Mouse (Mus musculus): ENCODE results near the gene Rps6kb2. TPM values are rescaled to one million over a fixed set of nuclear protein-coding genes. Genes with fewer than 3 reads are reported as not detected.

Rps6kb2 gene
- total and polyA plus RNA-seq, 2 experiments from 2014 or later = 35.2 to 62.0 TPM

GRCm38 (mm10) chr19:4112063-4112960, 50.8 kb downstream of the Rps6kb2 start:
- 96% methylated on average over 26 of the region's 26 CpGs for WGBS
- TF ChIP-seq EP300 (IDR thresholded peaks at IDR 0.05; ENCODE audit: low read depth) = no peak
- TF ChIP-seq CTCF (IDR thresholded peaks at IDR 0.05; ENCODE audit: low read depth) = no peak
- Histone ChIP-seq H3K27me3 (ENCODE audit: control insufficient read depth, insufficient read depth, low read length) (no peaks in the 10 kb centered on the region), H3K4me3 (ENCODE audit: low read depth, low read length) (no peak overlapping the region), H3K36me3 (replicated peaks; ENCODE audit: control insufficient read depth, insufficient read depth, low read length) (peaks cover 53% of the 10 kb centered on the region), H3K4me1 (ENCODE audit: control insufficient read depth, insufficient read depth) (peaks cover 11% of the 10 kb centered on the region), H3K27ac (ENCODE audit: low read depth) (no peak overlapping the region), H3K9ac (replicated peaks; ENCODE audit: low read depth, low read length) (no peak overlapping the region), H3K9me3 (replicated peaks; ENCODE audit: control insufficient read depth, low read length) (no peaks in the 10 kb centered on the region), H3K4me2 (ENCODE audit: low read depth, low read length) (no peak overlapping the region)
- DNase-seq (ENCODE audit: low spot score) = no peak
- ATAC-seq (ENCODE audit: insufficient read depth, low read depth) = no peak

- Histone ChIP-seq H3K4me2 (ENCODE audit: low read depth, low read length) (no peak overlapping the region), H3K36me3 (replicated peaks; ENCODE audit: control insufficient read depth, insufficient read depth, low read length) (peaks cover 47% of the 10 kb centered on the region), H3K9ac (replicated peaks; ENCODE audit: low read depth, low read length) (no peak overlapping the region), H3K4me1 (ENCODE audit: control insufficient read depth, insufficient read depth) (peaks cover 8% of the 10 kb centered on the region), H3K9me3 (replicated peaks; ENCODE audit: control insufficient read depth, low read length) (no peaks in the 10 kb centered on the region), H3K27ac (ENCODE audit: low read depth) (no peak overlapping the region), H3K4me3 (ENCODE audit: low read depth, low read length) (no peak overlapping the region), H3K27me3 (ENCODE audit: control insufficient read depth, insufficient read depth, low read length) (no peaks in the 10 kb centered on the region)
- TF ChIP-seq EP300 (IDR thresholded peaks at IDR 0.05; ENCODE audit: low read depth) (no peak), CTCF (IDR thresholded peaks at IDR 0.05; ENCODE audit: low read depth) (no peak)
- 93% methylated on average over 9 of the region's 9 CpGs for WGBS
- ATAC-seq (ENCODE audit: insufficient read depth, low read depth) = no peak
- DNase-seq (ENCODE audit: low spot score) = no peak
These were observed 54.6 kb downstream of the Rps6kb2 start for GRCm38 (mm10) chr19:4108535-4108934.

DNA sequence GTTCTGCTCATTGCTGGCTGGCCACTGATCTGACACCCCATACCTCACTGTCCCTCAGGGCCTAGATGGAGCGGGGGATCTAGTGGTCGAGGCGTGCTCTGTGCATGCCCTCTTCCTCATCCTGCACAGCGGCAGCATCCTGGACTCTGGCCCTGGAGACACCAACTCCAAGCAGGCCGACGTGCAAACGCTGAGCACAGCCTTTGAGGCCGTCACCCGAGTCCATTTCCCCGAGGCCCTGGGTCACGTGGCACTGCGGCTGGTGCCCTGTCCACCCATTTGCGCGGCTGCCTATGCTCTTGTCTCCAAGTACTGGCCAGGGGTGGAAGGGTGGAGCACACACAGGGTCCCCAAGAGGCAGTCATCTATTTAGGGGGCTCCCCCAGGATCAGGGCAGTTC, 56.5 kb downstream of the Rps6kb2 start:
- Histone ChIP-seq H3K4me2 (ENCODE audit: low read depth, low read length) (no peak overlapping the region), H3K4me3 (ENCODE audit: low read depth, low read length) (no peak overlapping the region), H3K4me1 (ENCODE audit: control insufficient read depth, insufficient read depth) (no peaks in the 10 kb centered on the region), H3K27ac (ENCODE audit: low read depth) (no peak overlapping the region), H3K9ac (replicated peaks; ENCODE audit: low read depth, low read length) (no peak overlapping the region), H3K9me3 (replicated peaks; ENCODE audit: control insufficient read depth, low read length) (no peaks in the 10 kb centered on the region), H3K36me3 (replicated peaks; ENCODE audit: control insufficient read depth, insufficient read depth, low read length) (peaks cover 39% of the 10 kb centered on the region), H3K27me3 (ENCODE audit: control insufficient read depth, insufficient read depth, low read length) (peaks cover 3% of the 10 kb centered on the region)
- DNase-seq (ENCODE audit: low spot score) (no peak), ATAC-seq (ENCODE audit: insufficient read depth, low read depth) (no peak)
- TF ChIP-seq EP300 (IDR thresholded peaks at IDR 0.05; ENCODE audit: low read depth) (no peak), CTCF (IDR thresholded peaks at IDR 0.05; ENCODE audit: low read depth) (no peak)
- WGBS = 90% methylated on average over 14 of the region's 14 CpGs

- DNase-seq (ENCODE audit: low spot score) (no peak), ATAC-seq (ENCODE audit: insufficient read depth, low read depth) (no peak)
- Histone ChIP-seq H3K27ac (ENCODE audit: low read depth) (no peak overlapping the region), H3K9ac (replicated peaks; ENCODE audit: low read depth, low read length) (no peak overlapping the region), H3K4me2 (ENCODE audit: low read depth, low read length) (no peak overlapping the region), H3K36me3 (replicated peaks; ENCODE audit: control insufficient read depth, insufficient read depth, low read length) (peaks cover 29% of the 10 kb centered on the region), H3K27me3 (ENCODE audit: control insufficient read depth, insufficient read depth, low read length) (peaks cover 12% of the 10 kb centered on the region), H3K4me1 (ENCODE audit: control insufficient read depth, insufficient read depth) (peaks cover 14% of the 10 kb centered on the region; the same call in 1 of the 2 replicates), H3K9me3 (replicated peaks; ENCODE audit: control insufficient read depth, low read length) (no peaks in the 10 kb centered on the region), H3K4me3 (ENCODE audit: low read depth, low read length) (no peak overlapping the region)
- WGBS = 85% methylated on average over 16 of the region's 16 CpGs
- TF ChIP-seq CTCF (IDR thresholded peaks at IDR 0.05; ENCODE audit: low read depth) (no peak), EP300 (IDR thresholded peaks at IDR 0.05; ENCODE audit: low read depth) (no peak)
These were observed 58.4 kb downstream of the Rps6kb2 start for GRCm38 (mm10) chr19:4104675-4105194.

Other genes with a start within 250 kb of the Rps6kb2 start
Only the 30 nearest of the 32 such genes appear.
- 11.9 and 29.6 TPM in 2 replicates for gene Unc93b1, start 228.2 kb downstream of the Rps6kb2 start, total RNA-seq (2014; rRNA removed; ENCODE audit: low replicate concordance)
- 15.5 and 18.1 TPM in 2 replicates for gene Unc93b1, start 228.2 kb downstream of the Rps6kb2 start, polyA plus RNA-seq (2015; fragmentation: Nextera tagmentation; extraction: Ambion mirVana)
- gene Aldh3b3, start 204.7 kb downstream of the Rps6kb2 start, total RNA-seq (2014; rRNA removed; ENCODE audit: low replicate concordance) = not detected in 2 replicates
- gene Aldh3b3, start 204.7 kb downstream of the Rps6kb2 start, polyA plus RNA-seq (2015; fragmentation: Nextera tagmentation; extraction: Ambion mirVana) = 0.22 and 0.29 TPM in 2 replicates
- 3.9 TPM in 1 of 2 replicates, not detected in the other for gene Aldh3b2, start 191.0 kb downstream of the Rps6kb2 start, total RNA-seq (2014; rRNA removed; ENCODE audit: low replicate concordance)
- 0.18 TPM in 2 replicates for gene Aldh3b2, start 191.0 kb downstream of the Rps6kb2 start, polyA plus RNA-seq (2015; fragmentation: Nextera tagmentation; extraction: Ambion mirVana)
- gene Acy3, start 176.8 kb downstream of the Rps6kb2 start, total RNA-seq (2014; rRNA removed; ENCODE audit: low replicate concordance) = 32.3 and 74.8 TPM in 2 replicates
- gene Acy3, start 176.8 kb downstream of the Rps6kb2 start, polyA plus RNA-seq (2015; fragmentation: Nextera tagmentation; extraction: Ambion mirVana) = 21.5 and 22.6 TPM in 2 replicates
- gene Tbx10, start 170.6 kb downstream of the Rps6kb2 start, total RNA-seq (2014; rRNA removed; ENCODE audit: low replicate concordance) = not detected in 2 replicates
- gene Tbx10, start 170.6 kb downstream of the Rps6kb2 start, polyA plus RNA-seq (2015; fragmentation: Nextera tagmentation; extraction: Ambion mirVana) = not detected in 2 replicates
- gene Nudt8, start 162.8 kb downstream of the Rps6kb2 start, total RNA-seq (2014; rRNA removed; ENCODE audit: low replicate concordance) = 110 and 175 TPM in 2 replicates
- gene Nudt8, start 162.8 kb downstream of the Rps6kb2 start, polyA plus RNA-seq (2015; fragmentation: Nextera tagmentation; extraction: Ambion mirVana) = 131 and 138 TPM in 2 replicates
- 4.0 and 7.0 TPM in 2 replicates for gene Gm49405, start 162.7 kb downstream of the Rps6kb2 start, total RNA-seq (2014; rRNA removed; ENCODE audit: low replicate concordance)
- 3.6 and 4.0 TPM in 2 replicates for gene Gm49405, start 162.7 kb downstream of the Rps6kb2 start, polyA plus RNA-seq (2015; fragmentation: Nextera tagmentation; extraction: Ambion mirVana)
- 158 and 202 TPM in 2 replicates for gene Doc2g, start 160.0 kb downstream of the Rps6kb2 start, total RNA-seq (2014; rRNA removed; ENCODE audit: low replicate concordance)
- 114 and 116 TPM in 2 replicates for gene Doc2g, start 160.0 kb downstream of the Rps6kb2 start, polyA plus RNA-seq (2015; fragmentation: Nextera tagmentation; extraction: Ambion mirVana)
- gene Ndufv1, start 150.5 kb downstream of the Rps6kb2 start, total RNA-seq (2014; rRNA removed; ENCODE audit: low replicate concordance) = 910 and 941 TPM in 2 replicates
- gene Ndufv1, start 150.5 kb downstream of the Rps6kb2 start, polyA plus RNA-seq (2015; fragmentation: Nextera tagmentation; extraction: Ambion mirVana) = 1,083 and 1,090 TPM in 2 replicates
- 266 and 311 TPM in 2 replicates for gene Gstp1, start 125.4 kb downstream of the Rps6kb2 start, total RNA-seq (2014; rRNA removed; ENCODE audit: low replicate concordance)
- gene Gstp1, start 125.4 kb downstream of the Rps6kb2 start, polyA plus RNA-seq (2015; fragmentation: Nextera tagmentation; extraction: Ambion mirVana) = 440 and 449 TPM in 2 replicates
- gene Gstp2, start 117.3 kb downstream of the Rps6kb2 start, total RNA-seq (2014; rRNA removed; ENCODE audit: low replicate concordance) = 4.5 and 9.7 TPM in 2 replicates
- gene Gstp2, start 117.3 kb downstream of the Rps6kb2 start, polyA plus RNA-seq (2015; fragmentation: Nextera tagmentation; extraction: Ambion mirVana) = 17.0 and 22.7 TPM in 2 replicates
- gene Gstp3, start 103.8 kb downstream of the Rps6kb2 start, total RNA-seq (2014; rRNA removed; ENCODE audit: low replicate concordance) = not detected in 2 replicates
- gene Gstp3, start 103.8 kb downstream of the Rps6kb2 start, polyA plus RNA-seq (2015; fragmentation: Nextera tagmentation; extraction: Ambion mirVana) = not detected in 2 replicates
- gene Cabp2, start 81.8 kb downstream of the Rps6kb2 start, total RNA-seq (2014; rRNA removed; ENCODE audit: low replicate concordance) = not detected in 2 replicates
- not detected in 2 replicates for gene Cabp2, start 81.8 kb downstream of the Rps6kb2 start, polyA plus RNA-seq (2015; fragmentation: Nextera tagmentation; extraction: Ambion mirVana)
- 63.2 and 67.3 TPM in 2 replicates for gene Cdk2ap2, start 66.2 kb downstream of the Rps6kb2 start, total RNA-seq (2014; rRNA removed; ENCODE audit: low replicate concordance)
- 46.8 and 59.6 TPM in 2 replicates for gene Cdk2ap2, start 66.2 kb downstream of the Rps6kb2 start, polyA plus RNA-seq (2015; fragmentation: Nextera tagmentation; extraction: Ambion mirVana)
- 26.2 and 47.3 TPM in 2 replicates for gene Pitpnm1, start 63.4 kb downstream of the Rps6kb2 start, total RNA-seq (2014; rRNA removed; ENCODE audit: low replicate concordance)
- gene Pitpnm1, start 63.4 kb downstream of the Rps6kb2 start, polyA plus RNA-seq (2015; fragmentation: Nextera tagmentation; extraction: Ambion mirVana) = 17.9 and 21.9 TPM in 2 replicates
- 21.4 and 23.8 TPM in 2 replicates for gene Aip, start 37.5 kb downstream of the Rps6kb2 start, total RNA-seq (2014; rRNA removed; ENCODE audit: low replicate concordance)
- gene Aip, start 37.5 kb downstream of the Rps6kb2 start, polyA plus RNA-seq (2015; fragmentation: Nextera tagmentation; extraction: Ambion mirVana) = 61.7 and 66.2 TPM in 2 replicates
- not detected in 2 replicates for gene Gpr152, start 23.6 kb downstream of the Rps6kb2 start, total RNA-seq (2014; rRNA removed; ENCODE audit: low replicate concordance)
- 0.03 TPM in 2 replicates for gene Gpr152, start 23.6 kb downstream of the Rps6kb2 start, polyA plus RNA-seq (2015; fragmentation: Nextera tagmentation; extraction: Ambion mirVana)
- gene Cabp4, start 19.3 kb downstream of the Rps6kb2 start, total RNA-seq (2014; rRNA removed; ENCODE audit: low replicate concordance) = not detected in 2 replicates
- gene Cabp4, start 19.3 kb downstream of the Rps6kb2 start, polyA plus RNA-seq (2015; fragmentation: Nextera tagmentation; extraction: Ambion mirVana) = 0.07 and 0.11 TPM in 2 replicates
- 120 and 144 TPM in 2 replicates for gene Coro1b, start 14.7 kb downstream of the Rps6kb2 start, total RNA-seq (2014; rRNA removed; ENCODE audit: low replicate concordance)
- gene Coro1b, start 14.7 kb downstream of the Rps6kb2 start, polyA plus RNA-seq (2015; fragmentation: Nextera tagmentation; extraction: Ambion mirVana) = 97.2 and 102 TPM in 2 replicates
- 13.5 TPM in 1 of 2 replicates, not detected in the other for gene Ptprcap, start 9.8 kb downstream of the Rps6kb2 start, total RNA-seq (2014; rRNA removed; ENCODE audit: low replicate concordance)
- 0.46 and 1.1 TPM in 2 replicates for gene Ptprcap, start 9.8 kb downstream of the Rps6kb2 start, polyA plus RNA-seq (2015; fragmentation: Nextera tagmentation; extraction: Ambion mirVana)
- gene Carns1, start 12.1 kb upstream of the Rps6kb2 start, total RNA-seq (2014; rRNA removed; ENCODE audit: low replicate concordance) = 40.3 and 119 TPM in 2 replicates
- 20.6 and 23.8 TPM in 2 replicates for gene Carns1, start 12.1 kb upstream of the Rps6kb2 start, polyA plus RNA-seq (2015; fragmentation: Nextera tagmentation; extraction: Ambion mirVana)
- gene Tbc1d10c, start 27.9 kb upstream of the Rps6kb2 start, total RNA-seq (2014; rRNA removed; ENCODE audit: low replicate concordance) = 5.2 TPM in 1 of 2 replicates, not detected in the other
- 2.7 and 4.4 TPM in 2 replicates for gene Tbc1d10c, start 27.9 kb upstream of the Rps6kb2 start, polyA plus RNA-seq (2015; fragmentation: Nextera tagmentation; extraction: Ambion mirVana)
- 808 and 961 TPM in 2 replicates for gene Ppp1ca, start 28.7 kb upstream of the Rps6kb2 start, total RNA-seq (2014; rRNA removed; ENCODE audit: low replicate concordance)
- gene Ppp1ca, start 28.7 kb upstream of the Rps6kb2 start, polyA plus RNA-seq (2015; fragmentation: Nextera tagmentation; extraction: Ambion mirVana) = 738 and 763 TPM in 2 replicates
- gene Rad9a, start 38.3 kb upstream of the Rps6kb2 start, total RNA-seq (2014; rRNA removed; ENCODE audit: low replicate concordance) = 9.5 and 12.3 TPM in 2 replicates
- gene Rad9a, start 38.3 kb upstream of the Rps6kb2 start, polyA plus RNA-seq (2015; fragmentation: Nextera tagmentation; extraction: Ambion mirVana) = 9.5 and 9.7 TPM in 2 replicates
- gene Clcf1, start 50.9 kb upstream of the Rps6kb2 start, total RNA-seq (2014; rRNA removed; ENCODE audit: low replicate concordance) = 3.4 and 14.7 TPM in 2 replicates
- gene Clcf1, start 50.9 kb upstream of the Rps6kb2 start, polyA plus RNA-seq (2015; fragmentation: Nextera tagmentation; extraction: Ambion mirVana) = 0.67 and 0.91 TPM in 2 replicates
- gene AC109138.7, start 51.0 kb upstream of the Rps6kb2 start, total RNA-seq (2014; rRNA removed; ENCODE audit: low replicate concordance) = not detected in 2 replicates
- not detected in 2 replicates for gene AC109138.7, start 51.0 kb upstream of the Rps6kb2 start, polyA plus RNA-seq (2015; fragmentation: Nextera tagmentation; extraction: Ambion mirVana)
- 18.6 and 30.8 TPM in 2 replicates for gene Pold4, start 68.5 kb upstream of the Rps6kb2 start, total RNA-seq (2014; rRNA removed; ENCODE audit: low replicate concordance)
- 23.0 and 27.9 TPM in 2 replicates for gene Pold4, start 68.5 kb upstream of the Rps6kb2 start, polyA plus RNA-seq (2015; fragmentation: Nextera tagmentation; extraction: Ambion mirVana)
- gene Ssh3, start 105.8 kb upstream of the Rps6kb2 start, total RNA-seq (2014; rRNA removed; ENCODE audit: low replicate concordance) = 11.5 and 11.6 TPM in 2 replicates
- 6.2 and 6.4 TPM in 2 replicates for gene Ssh3, start 105.8 kb upstream of the Rps6kb2 start, polyA plus RNA-seq (2015; fragmentation: Nextera tagmentation; extraction: Ambion mirVana)
- gene Ankrd13d, start 119.8 kb upstream of the Rps6kb2 start, total RNA-seq (2014; rRNA removed; ENCODE audit: low replicate concordance) = 2.1 and 2.3 TPM in 2 replicates
- gene Ankrd13d, start 119.8 kb upstream of the Rps6kb2 start, polyA plus RNA-seq (2015; fragmentation: Nextera tagmentation; extraction: Ambion mirVana) = 0.40 and 0.41 TPM in 2 replicates
- gene Grk2, start 142.9 kb upstream of the Rps6kb2 start, total RNA-seq (2014; rRNA removed; ENCODE audit: low replicate concordance) = 50.4 and 50.6 TPM in 2 replicates
- 6.9 and 7.8 TPM in 2 replicates for gene Grk2, start 142.9 kb upstream of the Rps6kb2 start, polyA plus RNA-seq (2015; fragmentation: Nextera tagmentation; extraction: Ambion mirVana)